In genomic region chr3:28392542-28392941, GRCm38 (mm10) we compare ENCODE assay signal across 18 mouse cellular contexts.
"Had no signal": no experiment of that assay in that cellular context is flagged by ENCODE, and none has a peak within 500 bp of the region (broad histone marks: within the 10 kb centered on the region; RNA-seq: fewer than 3 reads in every experiment).

No protein-coding gene starts in this region.

- H3K4me3 ChIP-seq: midbrain, embryonic 10.5 days; midbrain, embryonic 12.5 days; myocyte; neural tube, embryonic 13.5 days; neural tube, embryonic 15.5 days had no signal

- H3K4me2 ChIP-seq: lung, embryonic 14.5 days; midbrain, embryonic 12.5 days; neural tube, embryonic 13.5 days; neural tube, embryonic 15.5 days had no signal

- H3K9ac ChIP-seq: lung, embryonic 14.5 days; midbrain, embryonic 12.5 days; neural tube, embryonic 13.5 days; neural tube, embryonic 15.5 days had no signal

- ATAC-seq: midbrain, embryonic 16.5 days had no signal

- H3K27ac ChIP-seq: midbrain, embryonic 10.5 days; midbrain, embryonic 12.5 days; neural tube, embryonic 13.5 days; neural tube, embryonic 15.5 days had no signal

- H3K36me3 ChIP-seq: midbrain, embryonic 10.5 days; midbrain, embryonic 12.5 days; neural tube, embryonic 13.5 days; neural tube, embryonic 15.5 days had no signal

- H3K27me3 ChIP-seq: midbrain, embryonic 12.5 days; neural tube, embryonic 13.5 days; neural tube, embryonic 15.5 days had no signal

- DNase-seq: lung, adult 18-20 months; lung, embryonic 14.5 days; lung, postnatal 10 days; lung, postnatal 4 days; midbrain, embryonic 14.5 days; right cerebral cortex, adult 18-20 months; right cerebral cortex, postnatal 25 days; right cerebral cortex, postnatal 4 days; spleen, adult 18-20 months; thymus, adult 18-20 months; thymus, postnatal 14 days; thymus, postnatal 36 days had no signal

- H3K9me3 ChIP-seq: midbrain, embryonic 10.5 days; neural tube, embryonic 13.5 days; neural tube, embryonic 15.5 days had no signal

- H3K4me1 ChIP-seq: midbrain, embryonic 10.5 days; midbrain, embryonic 12.5 days; neural tube, embryonic 13.5 days; neural tube, embryonic 15.5 days had no signal
